Mouse (Mus musculus) CH12.LX (cell line): ENCODE results near the gene Olfr901. TPM values are rescaled to one million over a fixed set of nuclear protein-coding genes. Genes with fewer than 3 reads are reported as not detected.
"Not testable (repeated sequence)": the region's sequence is repeated elsewhere in the genome, so short reads cannot be mapped to it uniquely, and the experiment has no call there.

Experiments used
- DNase-seq: peaks from one replicate; pipeline ENCODE4 v3.0.0-alpha.2; 2013; ENCODE audit errors: extremely low read depth
- H3K27ac ChIP-seq: 2 replicates; pipeline ENCODE4 v1.5.1; 2012; ENCODE audit warnings: low read depth, mild to moderate bottlenecking, control low read depth, moderate library complexity; ENCODE audit not compliant: insufficient read depth
- H3K27me3 ChIP-seq: replicated peaks from 2 replicates; pipeline ENCODE3; 2012; ENCODE audit warnings: inconsistent platforms
- H3K36me3 ChIP-seq, 2 experiments: replicated peaks in 1 of 2; 2 replicates each; pipeline versions ENCODE3 to v1.6.1; 2012; ENCODE audit warnings: inconsistent platforms in 1 of 2, low read length in 1 of 2, mild to moderate bottlenecking in 1 of 2, mixed read lengths in 1 of 2, moderate library complexity in 1 of 2; ENCODE audit not compliant: control insufficient read depth in 1 of 2, insufficient read depth in 1 of 2
- H3K4me1 ChIP-seq, 2 experiments: 2 replicates each; pipeline ENCODE4 v1.6.1; 2012; ENCODE audit warnings: inconsistent platforms in 1 of 2, moderate library complexity in 1 of 2; ENCODE audit not compliant: insufficient read depth in 2 of 2, control insufficient read depth in 1 of 2
- H3K4me2 ChIP-seq: 2 replicates; pipeline ENCODE4 v1.6.1; 2012; ENCODE audit warnings: low read depth, mild to moderate bottlenecking, control low read depth; ENCODE audit not compliant: poor library complexity, insufficient read depth, severe bottlenecking
- H3K4me3 ChIP-seq, 3 experiments: fragments of 150-350 bp in 1 of 3; sonication (generic) in 1 of 3; replicated peaks in 1 of 3; 2 replicates each; pipeline versions ENCODE3 to v1.5.1; 2011 to 2012; ENCODE audit warnings: low read depth in 2 of 3, low read length in 2 of 3, mild to moderate bottlenecking in 2 of 3, moderate library complexity in 2 of 3, control low read depth in 1 of 3, improper control_type of control experiment in 1 of 3, inconsistent platforms in 1 of 3, mixed read lengths in 1 of 3; ENCODE audit not compliant: poor library complexity in 1 of 3
- H3K79me2 ChIP-seq: replicated peaks from 2 replicates; pipeline ENCODE4 v1.6.1; 2012; ENCODE audit warnings: mild to moderate bottlenecking, moderate library complexity; ENCODE audit not compliant: control insufficient read depth, poor library complexity, insufficient read depth, severe bottlenecking; ENCODE audit errors: extremely low read depth
- H3K9ac ChIP-seq: 2 replicates; pipeline ENCODE4 v1.6.1; 2012; ENCODE audit warnings: low read depth, mild to moderate bottlenecking, control low read depth, moderate library complexity; ENCODE audit not compliant: insufficient read depth
- H3K9me3 ChIP-seq: replicated peaks from 2 replicates; pipeline ENCODE3; 2012; ENCODE audit warnings: low read length, inconsistent platforms, mixed read lengths
- CHD1 ChIP-seq: IDR thresholded peaks from 2 replicates; pipeline ENCODE4 v1.6.1; 2012; ENCODE audit warnings: low read depth, low read length, improper control_type of control experiment, inconsistent platforms
- ELF1 ChIP-seq: IDR thresholded peaks from 2 replicates; pipeline ENCODE4 v1.6.1; 2014; ENCODE audit warnings: low read depth, mild to moderate bottlenecking, inconsistent platforms, low read length, improper control_type of control experiment
- ETS1 ChIP-seq: conservative IDR thresholded peaks from 2 replicates; pipeline ENCODE4 v1.6.1; 2012; ENCODE audit warnings: low read depth, mild to moderate bottlenecking, inconsistent platforms, low read length, improper control_type of control experiment, moderate library complexity
- KAT2A ChIP-seq: IDR thresholded peaks from 2 replicates; pipeline ENCODE4 v1.6.1; 2012; ENCODE audit warnings: low read length, improper control_type of control experiment, inconsistent platforms; ENCODE audit not compliant: insufficient replicate concordance
- MEF2A ChIP-seq: IDR thresholded peaks from 2 replicates; pipeline ENCODE4 v1.6.1; 2014; ENCODE audit warnings: low read depth, mild to moderate bottlenecking, inconsistent platforms, low read length, improper control_type of control experiment, borderline replicate concordance
- POLR2A ChIP-seq: IDR thresholded peaks from 2 replicates; pipeline ENCODE4 v1.6.1; 2011; ENCODE audit warnings: low read depth, mild to moderate bottlenecking, improper control_type of control experiment, low read length
- RAD21 ChIP-seq: IDR thresholded peaks from 2 replicates; pipeline ENCODE4 v1.6.1; 2011; ENCODE audit warnings: low read depth, mild to moderate bottlenecking, low read length, improper control_type of control experiment, moderate library complexity
- SMC3 ChIP-seq: IDR thresholded peaks from 2 replicates; pipeline ENCODE4 v1.6.1; 2011; ENCODE audit warnings: low read depth, low read length, improper control_type of control experiment
- USF1 ChIP-seq: IDR thresholded peaks from 2 replicates; pipeline ENCODE4 v1.6.1; 2014; ENCODE audit warnings: low read depth, mild to moderate bottlenecking, inconsistent platforms, low read length, improper control_type of control experiment
- ZC3H11A ChIP-seq: IDR thresholded peaks from 2 replicates; pipeline ENCODE4 v1.6.1; 2012; ENCODE audit warnings: low read depth, mild to moderate bottlenecking, inconsistent platforms, low read length, improper control_type of control experiment
- ZMIZ1 ChIP-seq: IDR thresholded peaks from 2 replicates; pipeline ENCODE4 v1.6.1; 2012; ENCODE audit warnings: low read depth, mild to moderate bottlenecking, inconsistent platforms, low read length, improper control_type of control experiment
- dilution Hi-C: fragments of 300-500 bp; cut with MboI; formaldehyde crosslinking; loops from 2 replicates; pipeline ENCODE4 v1.14.3; 2020; ENCODE audit warnings: low sequenced_read_pairs; ENCODE audit not compliant: extremely low pct_unique_long_range_greater_than_20kb, extremely low pct_ligation_motif_present
- in situ Hi-C: fragments of 300-500 bp; cut with MboI; formaldehyde crosslinking; loops from 3 replicates; pipeline ENCODE4 v1.14.3; 2019; ENCODE audit warnings: low sequenced_read_pairs, low pct_ligation_motif_present, low pct_unique_long_range_greater_than_20kb, mixed read lengths
- polyA plus RNA-seq: library from polyadenylated mRNA; unstranded; fragments of >175 nt; gene quantifications from 2 replicates; pipeline ENCODE4 v1.2.1, GENCODE M21; 2012; ENCODE audit warnings: low read depth; ENCODE audit not compliant: insufficient read length
- total RNA-seq, 2 experiments: library from RNA; depleted of rRNA; stranded (reverse); fragments of 300-350 nt in 1 of 2; fragments of >200 nt in 1 of 2; gene quantifications; 2 replicates each; pipeline ENCODE4 v1.2.3; 2012 to 2014

Gene Olfr901
- total and polyA plus RNA-seq, 3 experiments = not detected

DNA sequence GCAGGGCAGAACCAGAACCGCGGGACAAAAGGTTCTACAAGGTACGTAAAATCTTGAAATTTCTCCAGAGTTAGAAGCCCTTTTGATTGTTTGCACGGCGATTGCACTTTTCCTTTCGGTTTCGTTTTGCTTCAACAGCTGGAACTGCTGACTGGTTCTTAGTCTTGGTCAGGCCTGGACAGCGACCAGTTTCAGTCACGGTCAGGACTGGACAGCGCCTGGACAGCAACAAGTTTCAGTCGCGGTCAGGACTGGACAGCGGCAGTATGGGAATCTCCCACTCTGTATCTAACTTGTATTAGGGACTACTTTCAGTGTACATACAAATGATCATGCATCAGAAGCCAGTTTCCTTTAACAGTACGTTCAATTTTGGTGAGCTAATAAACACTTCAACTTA is 15.8 kb upstream of the Olfr901 start:
- H3K4me3 ChIP-seq, DNase-seq, H3K4me2 ChIP-seq, H3K27me3 ChIP-seq, H3K27ac ChIP-seq, dilution Hi-C loops, H3K4me1 ChIP-seq, H3K9ac ChIP-seq, H3K79me2 ChIP-seq, H3K9me3 ChIP-seq, in situ Hi-C loops, H3K36me3 ChIP-seq: not testable (repeated sequence)

- H3K79me2 ChIP-seq = no peaks in the 10 kb centered on the region
- no peak overlapping the region for H3K27ac ChIP-seq
- no peak overlapping the region for H3K4me2 ChIP-seq
- DNase-seq = no peak
- no peaks in the 10 kb centered on the region for H3K9me3 ChIP-seq
- H3K4me3 ChIP-seq = no peak overlapping the region
- in situ Hi-C loops (no loop called here), dilution Hi-C loops (no loop called here)
- H3K27me3 ChIP-seq = no peaks in the 10 kb centered on the region
- H3K36me3 ChIP-seq = no peaks in the 10 kb centered on the region
- TF ChIP-seq USF1 (no peak), POLR2A (no peak), MEF2A (no peak), RAD21 (no peak), ETS1 (no peak), SMC3 (no peak), CHD1 (no peak)
- H3K4me1 ChIP-seq = no peaks in the 10 kb centered on the region
- no peak overlapping the region for H3K9ac ChIP-seq
These were observed 5.5 kb upstream of the Olfr901 start for GRCm38 (mm10) chr9:38423801-38424200.

GRCm38 (mm10) chr9:38427026-38427425 is 2.2 kb upstream of the Olfr901 start:
- Histone ChIP-seq H3K79me2 (no peaks in the 10 kb centered on the region), H3K4me2 (no peak overlapping the region), H3K27me3 (no peaks in the 10 kb centered on the region), H3K9me3 (no peaks in the 10 kb centered on the region), H3K4me3 (no peak overlapping the region), H3K9ac (no peak overlapping the region)
- dilution Hi-C loops = no loop called here
- in situ Hi-C loops = no loop called here
- TF ChIP-seq ELF1 = no peak
- no peak for TF ChIP-seq ZMIZ1
- TF ChIP-seq KAT2A = no peak
- TF ChIP-seq ZC3H11A = no peak
- no peak for TF ChIP-seq ETS1
- TF ChIP-seq, all 38 proteins: peak for 0
- Histone ChIP-seq H3K27ac (no peak overlapping the region), H3K4me1 (no peaks in the 10 kb centered on the region), H3K36me3 (no peaks in the 10 kb centered on the region)
- DNase-seq = peak; percentile 28
